Mouse (Mus musculus) heart, postnatal 14 days (tissue): Measurements from ENCODE around the gene Dtl. TPM values are rescaled to one million over a fixed set of nuclear protein-coding genes. Genes with fewer than 3 reads are reported as not detected.
A peak's percentile ranks its signal among the peaks of the same experiment; 100 is the strongest.
"Not testable (repeated sequence)": the region's sequence is repeated elsewhere in the genome, so short reads cannot be mapped to it uniquely, and the experiment has no call there.

Experiments
- DNase-seq, 2 experiments: peaks; one replicate each; pipeline ENCODE4 v3.0.0; 2021 to 2022
- intact Hi-C: fragments of 180-260 bp; cut with DNase I; formaldehyde crosslinking; loops from one replicate; pipeline ENCODE4 v1.15.1; 2025
- total RNA-seq, 2 experiments: library from RNA; stranded (reverse); gene quantifications; 2 replicates each; pipeline ENCODE4 v1.2.3; 2021

Gene Dtl
- total RNA-seq, 2 experiments from 2014 or later = 0.98 to 2.1 TPM

GRCm38 (mm10) chr1:191527089-191527488, 48.3 kb downstream of the Dtl start:
- no peak for DNase-seq
- intact Hi-C loops = no loop called here

GRCm38 (mm10) chr1:191521395-191521794, 53.9 kb downstream of the Dtl start:
- no peak for DNase-seq
- intact Hi-C loops = no loop called here

GRCm38 (mm10) chr1:191520669-191521068, 54.7 kb downstream of the Dtl start:
- no peak for DNase-seq
- intact Hi-C loops = no loop called here

GRCm38 (mm10) chr1:191520194-191520593, 55.1 kb downstream of the Dtl start:
- no peak for DNase-seq
- intact Hi-C loops = no loop called here

GRCm38 (mm10) chr1:191519329-191520066, 55.8 kb downstream of the Dtl start:
- intact Hi-C loops = no loop called here
- no peak for DNase-seq

- DNase-seq = no peak
- intact Hi-C loops = no loop called here
These were observed 56.4 kb downstream of the Dtl start for GRCm38 (mm10) chr1:191518911-191519310.

GRCm38 (mm10) chr1:191517969-191518368, 57.4 kb downstream of the Dtl start:
- intact Hi-C loops = no loop called here
- DNase-seq = no peak

- intact Hi-C loops = no loop called here
These were observed 58.3 kb downstream of the Dtl start for GRCm38 (mm10) chr1:191517056-191517455.

GRCm38 (mm10) chr1:191516351-191516750, 59.0 kb downstream of the Dtl start:
- intact Hi-C loops, DNase-seq: not testable (repeated sequence)

More at GRCm38 (mm10) chr1:191517056-191517455, 58.3 kb downstream of the Dtl start:
- DNase-seq = no peak

- intact Hi-C loops = no loop called here
These were observed 62.1 kb downstream of the Dtl start for GRCm38 (mm10) chr1:191513195-191513594.

GRCm38 (mm10) chr1:191512383-191512782, 63.0 kb downstream of the Dtl start:
- no peak for DNase-seq
- intact Hi-C loops = no loop called here

More at GRCm38 (mm10) chr1:191513195-191513594, 62.1 kb downstream of the Dtl start:
- no peak for DNase-seq

- intact Hi-C loops = no loop called here
- no peak for DNase-seq
These were observed 63.8 kb downstream of the Dtl start for GRCm38 (mm10) chr1:191511503-191511902.

- no peak for DNase-seq
- intact Hi-C loops = no loop called here
These were observed 65.5 kb downstream of the Dtl start for GRCm38 (mm10) chr1:191509865-191510264.

GRCm38 (mm10) chr1:191509131-191509530, 66.2 kb downstream of the Dtl start:
- DNase-seq = no peak
- intact Hi-C loops = no loop called here

- intact Hi-C loops = no loop called here
- DNase-seq = no peak
These were observed 68.6 kb downstream of the Dtl start for GRCm38 (mm10) chr1:191506791-191507190.

- intact Hi-C loops = no loop called here
- DNase-seq = no peak
These were observed 75.7 kb downstream of the Dtl start for GRCm38 (mm10) chr1:191499666-191500065.

GRCm38 (mm10) chr1:191498271-191498955, 76.9 kb downstream of the Dtl start:
- intact Hi-C loops = no loop called here
- no peak for DNase-seq

- no peak for DNase-seq
- intact Hi-C loops = no loop called here
These were observed 78.7 kb downstream of the Dtl start for GRCm38 (mm10) chr1:191496676-191497075.

- intact Hi-C loops = no loop called here
- peak in 1 of 2 experiments; percentile 35 for DNase-seq
These were observed 80.3 kb downstream of the Dtl start for GRCm38 (mm10) chr1:191495051-191495467.

- intact Hi-C loops = loop anchor here (5.0 kb wide), 1 partner anchor 97 kb away; no protein-coding TSS in a partner anchor
- DNase-seq = peak; percentile 30 to 51
These were observed 81.1 kb downstream of the Dtl start for GRCm38 (mm10) chr1:191494303-191494655.

- DNase-seq = peak; percentile 61 to 68
- intact Hi-C loops = loop anchor here (5.0 kb wide), 1 partner anchor 96 kb away; no protein-coding TSS in a partner anchor
These were observed 81.7 kb downstream of the Dtl start for GRCm38 (mm10) chr1:191493476-191494302.
